Mouse (Mus musculus) regulatory T cell (primary cell): ENCODE data around the gene Ildr2.

Source experiments
- in situ Hi-C: fragments of 300-600 bp; cut with MboI, MseI; formaldehyde crosslinking; loops from one replicate; pipeline ENCODE4 v1.15.1; 2025; ENCODE audit warnings: high pct_unique_total_duplicates

Gene Ildr2

DNA sequence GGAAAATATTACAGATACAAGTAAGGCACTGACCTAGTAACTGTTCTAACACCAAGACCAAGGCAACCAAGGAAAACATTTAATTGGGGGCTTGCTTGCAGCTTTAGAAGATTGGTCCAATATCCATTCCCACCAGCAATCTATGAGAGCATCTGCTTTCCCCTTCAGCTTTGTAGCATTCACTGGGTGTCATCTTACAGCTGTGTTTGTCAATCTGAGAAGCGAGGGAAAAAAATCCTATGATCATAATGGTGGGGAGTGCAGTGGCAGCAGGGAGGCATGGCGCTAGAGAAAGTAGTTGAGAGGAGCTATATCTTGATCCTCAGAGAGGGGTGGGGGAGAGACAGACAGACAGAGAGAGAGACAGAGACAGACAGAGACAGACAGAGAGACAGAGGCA, 88.1 kb downstream of the Ildr2 start:
- in situ Hi-C loops = no loop called here

GRCm38 (mm10) chr1:166342539-166342938, 88.6 kb downstream of the Ildr2 start:
- in situ Hi-C loops = no loop called here

GRCm38 (mm10) chr1:166343586-166343985, 89.6 kb downstream of the Ildr2 start:
- in situ Hi-C loops = no loop called here

GRCm38 (mm10) chr1:166344300-166345077, 90.5 kb downstream of the Ildr2 start:
- in situ Hi-C loops = no loop called here

DNA sequence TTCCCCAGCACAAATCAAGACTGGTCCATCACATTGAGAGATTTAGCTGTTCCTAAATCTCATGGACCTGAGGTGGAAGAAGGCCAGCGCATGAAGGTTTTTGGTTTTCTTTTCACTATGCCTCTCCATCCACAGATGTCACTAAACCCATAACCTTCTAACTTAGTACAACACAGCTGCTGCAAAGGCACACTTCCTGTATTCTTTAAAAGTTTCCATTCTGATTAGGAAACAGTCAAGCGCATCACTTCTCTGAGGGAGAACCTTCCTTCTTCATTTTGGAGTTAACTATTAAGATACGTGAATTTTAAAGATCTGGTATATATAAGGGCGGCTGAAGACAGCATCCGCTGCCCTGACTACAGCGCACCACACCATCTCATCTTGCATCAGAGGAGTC, 91.7 kb downstream of the Ildr2 start:
- in situ Hi-C loops = no loop called here

DNA sequence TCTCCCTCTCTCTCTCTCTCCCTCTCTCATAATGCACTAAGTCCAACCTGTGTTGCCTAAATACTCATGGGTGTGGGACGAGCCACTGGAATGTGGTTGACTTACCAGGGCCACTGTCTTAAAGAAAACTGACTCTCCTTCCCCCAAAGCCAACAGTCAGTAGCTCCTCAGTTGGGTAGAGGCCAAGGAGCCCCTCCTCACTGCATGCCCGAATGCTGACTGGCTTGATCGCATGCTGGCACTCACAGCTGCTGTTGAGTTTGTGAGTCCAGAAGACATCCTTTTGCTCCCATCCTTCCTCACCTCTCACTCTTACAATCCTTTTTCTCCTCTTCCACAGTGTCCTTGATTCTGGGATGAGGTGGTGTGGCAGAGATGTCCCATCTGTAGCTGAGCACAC, 93.0 kb downstream of the Ildr2 start:
- in situ Hi-C loops = no loop called here

GRCm38 (mm10) chr1:166349341-166349740, 95.4 kb downstream of the Ildr2 start:
- in situ Hi-C loops = no loop called here

DNA sequence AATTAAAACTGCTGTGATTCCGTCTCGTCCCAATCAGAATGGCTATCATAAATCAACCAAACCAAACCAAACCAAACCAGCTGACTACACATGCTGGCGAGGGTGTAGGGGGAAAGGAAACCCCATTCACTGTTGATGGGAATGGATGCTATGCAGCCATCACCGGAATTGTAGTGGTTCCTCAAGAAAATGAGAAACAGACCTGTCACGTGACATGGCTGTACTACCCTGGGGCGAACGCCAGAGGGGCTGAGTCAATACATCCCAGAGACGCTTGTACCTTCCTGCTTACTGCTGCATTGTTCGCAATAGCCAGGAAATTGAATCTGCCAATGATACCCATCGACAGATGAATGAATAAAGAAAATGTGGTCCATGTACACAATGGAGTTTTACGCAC, 95.8 kb downstream of the Ildr2 start:
- in situ Hi-C loops = no loop called here

GRCm38 (mm10) chr1:166360157-166360855, 106.4 kb downstream of the Ildr2 start:
- in situ Hi-C loops = loop anchor here (5.0 kb wide), 1 partner anchor 198 kb away; no protein-coding TSS in a partner anchor

- in situ Hi-C loops = loop anchor here (5.0 kb wide), 1 partner anchor 199 kb away; no protein-coding TSS in a partner anchor
These were observed 107.0 kb downstream of the Ildr2 start for GRCm38 (mm10) chr1:166360896-166361295.

DNA sequence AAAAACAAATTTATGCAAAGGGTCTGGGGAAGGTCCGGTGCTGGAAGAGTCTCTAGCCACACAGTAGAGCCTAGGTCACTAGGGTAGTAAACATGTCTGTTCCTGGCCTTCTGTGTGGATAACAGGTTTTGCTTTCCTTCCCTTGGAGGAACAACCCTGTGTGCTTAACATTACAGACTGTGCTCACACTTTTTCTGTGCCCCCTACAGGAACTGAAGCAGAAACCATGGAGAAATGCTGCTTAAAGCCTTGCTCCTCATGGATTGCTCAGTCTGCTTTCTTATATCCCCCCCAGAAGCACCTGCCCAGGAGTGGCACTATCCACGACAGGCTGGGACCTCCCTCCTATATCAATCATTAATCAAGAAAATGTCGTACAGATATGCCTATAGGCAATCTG, 107.9 kb downstream of the Ildr2 start:
- in situ Hi-C loops = loop anchor here (5.0 kb wide), 1 partner anchor 200 kb away; no protein-coding TSS in a partner anchor

DNA sequence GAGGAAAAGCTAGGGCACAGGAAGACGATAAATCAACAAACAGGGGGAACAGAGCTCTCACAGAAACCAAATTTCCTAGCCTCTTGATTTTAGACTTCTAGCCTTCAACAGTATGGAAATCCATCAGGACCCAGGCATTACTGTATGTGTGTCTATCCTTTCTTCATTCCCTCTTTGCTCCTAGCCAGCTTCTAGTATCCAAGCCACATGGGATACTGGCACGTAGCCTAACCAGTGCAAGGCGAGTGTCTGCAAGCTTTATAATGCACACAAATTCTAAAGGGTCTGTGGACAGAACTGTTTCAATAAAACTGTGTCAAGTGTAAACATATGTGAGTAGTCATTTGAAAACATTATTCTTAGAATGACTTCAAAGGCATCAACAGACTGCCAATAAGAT, 108.7 kb downstream of the Ildr2 start:
- in situ Hi-C loops = loop anchor here (5.0 kb wide), 1 partner anchor 200 kb away; no protein-coding TSS in a partner anchor

GRCm38 (mm10) chr1:166363122-166363521, 109.2 kb downstream of the Ildr2 start:
- in situ Hi-C loops = loop anchor here (5.0 kb wide), 1 partner anchor 201 kb away; no protein-coding TSS in a partner anchor
